Mouse (Mus musculus) myocyte (in vitro differentiated cells): ENCODE results near the gene Lrrc1.

Source experiments
- CEBPB ChIP-seq: IDR thresholded peaks from 2 replicates; pipeline ENCODE4 v1.6.1; 2011; ENCODE audit warnings: mild to moderate bottlenecking, moderate library complexity; ENCODE audit not compliant: poor library complexity, insufficient read depth, severe bottlenecking
- E2F4 ChIP-seq: IDR thresholded peaks from one replicate; pipeline ENCODE4 v1.6.1; 2011; ENCODE audit warnings: mild to moderate bottlenecking, control low read depth, moderate library complexity; ENCODE audit not compliant: insufficient read depth
- MAX ChIP-seq: IDR thresholded peaks from one replicate; pipeline ENCODE4 v1.6.1; 2011; ENCODE audit warnings: low read depth, mild to moderate bottlenecking, control low read depth
- MYOD1 ChIP-seq, 3 experiments: IDR thresholded peaks; one replicate each; pipeline ENCODE4 v1.6.1; 2011; ENCODE audit warnings: control low read depth in 2 of 3, low read depth in 2 of 3, mild to moderate bottlenecking in 2 of 3, moderate library complexity in 1 of 3; ENCODE audit not compliant: insufficient read length in 2 of 3, control insufficient read depth in 1 of 3
- MYOG ChIP-seq, 3 experiments: IDR thresholded peaks; one replicate each; pipeline ENCODE4 v1.6.1; 2011; ENCODE audit warnings: control low read depth in 2 of 3, low read depth in 2 of 3, mild to moderate bottlenecking in 2 of 3; ENCODE audit not compliant: insufficient read length in 2 of 3, control insufficient read depth in 1 of 3, insufficient read depth in 1 of 3
- POLR2A ChIP-seq: IDR thresholded peaks from one replicate; pipeline ENCODE4 v1.6.1; 2011; ENCODE audit warnings: low read depth, mild to moderate bottlenecking, control low read depth, moderate library complexity; ENCODE audit not compliant: insufficient read length
- POLR2AphosphoS2 ChIP-seq: IDR thresholded peaks from one replicate; pipeline ENCODE4 v1.6.1; 2011; ENCODE audit warnings: low read depth, control low read depth; ENCODE audit not compliant: insufficient read length
- REST ChIP-seq: IDR thresholded peaks from one replicate; pipeline ENCODE4 v1.6.1; 2011; ENCODE audit warnings: mild to moderate bottlenecking, control low read depth, moderate library complexity; ENCODE audit not compliant: insufficient read depth, insufficient read length
- SRF ChIP-seq: IDR thresholded peaks from one replicate; pipeline ENCODE4 v1.6.1; 2011; ENCODE audit warnings: low read depth; ENCODE audit not compliant: control insufficient read depth, insufficient read length
- TCF12 ChIP-seq: IDR thresholded peaks from one replicate; pipeline ENCODE4 v1.6.1; 2011; ENCODE audit warnings: mild to moderate bottlenecking, control low read depth; ENCODE audit not compliant: poor library complexity, insufficient read depth, severe bottlenecking
- TCF3 ChIP-seq: IDR thresholded peaks from one replicate; pipeline ENCODE4 v1.6.1; 2011; ENCODE audit warnings: low read depth, control low read depth; ENCODE audit not compliant: insufficient read length
- USF1 ChIP-seq: IDR thresholded peaks from one replicate; pipeline ENCODE4 v1.6.1; 2011; ENCODE audit warnings: low read depth, mild to moderate bottlenecking, control low read depth, moderate library complexity

- TF ChIP-seq POLR2A, result no peak
- no peak for TF ChIP-seq USF1
- TF ChIP-seq MAX, result no peak
- TF ChIP-seq MYOD1 (IDR thresholded peaks at IDR 0.05; ENCODE audit: control insufficient read depth in 1 of 3, insufficient read length in 2 of 3, low read depth in 2 of 3), result no peak
- no peak for TF ChIP-seq E2F4
- TF ChIP-seq TCF3, result no peak
- no peak for TF ChIP-seq POLR2AphosphoS2
- no peak for TF ChIP-seq MYOG (IDR thresholded peaks at IDR 0.05; ENCODE audit: control insufficient read depth in 1 of 3, insufficient read depth in 1 of 3, insufficient read length in 2 of 3, low read depth in 2 of 3)
- TF ChIP-seq CEBPB, result no peak
- TF ChIP-seq TCF12, result no peak
- no peak for TF ChIP-seq SRF
- no peak for TF ChIP-seq REST
Measured at GRCm38 (mm10) chr9:77416486-77416885, 128.2 kb downstream of the Lrrc1 start.
